In genomic region chr16:72808351-72808750, GRCm38 (mm10) we compare ENCODE assay signal across 9 mouse cellular contexts.
DNase-seq lines count a peak whose midpoint lies in the region; ATAC-seq and TF ChIP-seq lines count a peak whose summit lies in the region.
"Had no signal": no experiment of that assay in that cellular context is flagged by ENCODE, and none has a peak within 500 bp of the region (broad histone marks: within the 10 kb centered on the region; RNA-seq: fewer than 3 reads in every experiment).

No protein-coding gene starts in this region.

- H3K27ac ChIP-seq in hindbrain, postnatal 0 days: no peak overlapping the region
- H3K27ac ChIP-seq in hindbrain, embryonic 14.5 days: no peak overlapping the region
- no peak overlapping the region for H3K27ac ChIP-seq in liver, embryonic 15.5 days (replicated peaks)
- no peak overlapping the region for H3K27ac ChIP-seq in forebrain, embryonic 14.5 days (ENCODE audit: low read depth, low read length)

- no peak overlapping the region for H3K4me3 ChIP-seq in hindbrain, postnatal 0 days (ENCODE audit: low read length)
- no peak overlapping the region for H3K4me3 ChIP-seq in hindbrain, embryonic 14.5 days (replicated peaks; ENCODE audit: low read length)
- peak overlapping the region; percentile 20; the same call in 1 of the 2 replicates for H3K4me3 ChIP-seq in liver, embryonic 15.5 days (replicated peaks)
- H3K4me3 ChIP-seq in forebrain, embryonic 14.5 days (ENCODE audit: low read depth, low read length): no peak overlapping the region
- H3K4me3 ChIP-seq: megakaryocyte, embryonic 14.5 days had no signal

- 0 out of 2 replicates have a peak overlapping the region, but pooled peaks have one; percentile 21 for H3K4me2 ChIP-seq in hindbrain, postnatal 0 days (ENCODE audit: low read depth, low read length)
- no peak overlapping the region for H3K4me2 ChIP-seq in hindbrain, embryonic 14.5 days (replicated peaks)
- peak overlapping the region; percentile 44 for H3K4me2 ChIP-seq in liver, embryonic 15.5 days
- H3K4me2 ChIP-seq in forebrain, embryonic 14.5 days (ENCODE audit: low read length): no peak overlapping the region

- H3K4me1 ChIP-seq in hindbrain, postnatal 0 days (ENCODE audit: insufficient read depth, low read length): no peaks in the 10 kb centered on the region
- peaks cover 10% of the 10 kb centered on the region; the same call in 1 of the 2 replicates for H3K4me1 ChIP-seq in hindbrain, embryonic 14.5 days (replicated peaks; ENCODE audit: control insufficient read depth, insufficient read depth, low read length)
- no peaks in the 10 kb centered on the region for H3K4me1 ChIP-seq in liver, embryonic 15.5 days (replicated peaks)
- peaks cover 9% of the 10 kb centered on the region; the same call in 1 of the 2 replicates for H3K4me1 ChIP-seq in forebrain, embryonic 14.5 days (ENCODE audit: control insufficient read depth, insufficient read depth, low read length)
- H3K4me1 ChIP-seq: megakaryocyte, embryonic 14.5 days had no signal

- ATAC-seq in hindbrain, postnatal 0 days: no peak
- no peak for ATAC-seq in hindbrain, embryonic 14.5 days (ENCODE audit: low FRiP score)
- ATAC-seq in liver, embryonic 15.5 days (ENCODE audit: insufficient read depth): no peak
- ATAC-seq in forebrain, embryonic 14.5 days: no peak

- WGBS in hindbrain, postnatal 0 days: 68% methylated on average over 10 of the region's 10 CpGs
- 65% methylated on average over 10 of the region's 10 CpGs for WGBS in hindbrain, embryonic 14.5 days
- WGBS in liver, embryonic 15.5 days (ENCODE audit: insufficient replicate concordance): 33% methylated on average over 10 of the region's 10 CpGs
- 79% methylated on average over 10 of the region's 10 CpGs for WGBS in forebrain, embryonic 14.5 days

- no peak overlapping the region for H3K9ac ChIP-seq in hindbrain, postnatal 0 days (replicated peaks; ENCODE audit: low read length)
- H3K9ac ChIP-seq in hindbrain, embryonic 14.5 days: no peak overlapping the region
- H3K9ac ChIP-seq in liver, embryonic 15.5 days: no peak overlapping the region
- no peak overlapping the region for H3K9ac ChIP-seq in forebrain, embryonic 14.5 days (ENCODE audit: low read length)

- no peak for TF ChIP-seq CTCF in hindbrain, postnatal 0 days (IDR thresholded peaks at IDR 0.05; ENCODE audit: low read depth)

- no peaks in the 10 kb centered on the region for H3K27me3 ChIP-seq in hindbrain, postnatal 0 days (ENCODE audit: insufficient read depth, low read length)
- no peaks in the 10 kb centered on the region for H3K27me3 ChIP-seq in hindbrain, embryonic 14.5 days (ENCODE audit: control insufficient read depth, insufficient read depth, low read length)
- no peaks in the 10 kb centered on the region for H3K27me3 ChIP-seq in liver, embryonic 15.5 days
- no peaks in the 10 kb centered on the region for H3K27me3 ChIP-seq in forebrain, embryonic 14.5 days (replicated peaks; ENCODE audit: control insufficient read depth, insufficient read depth, low read length)
- H3K27me3 ChIP-seq: megakaryocyte, embryonic 14.5 days had no signal

- no peaks in the 10 kb centered on the region for H3K9me3 ChIP-seq in hindbrain, postnatal 0 days (ENCODE audit: low read length)
- no peaks in the 10 kb centered on the region for H3K9me3 ChIP-seq in hindbrain, embryonic 14.5 days (ENCODE audit: control insufficient read depth, low read length)
- no peaks in the 10 kb centered on the region for H3K9me3 ChIP-seq in liver, embryonic 15.5 days (replicated peaks)
- no peaks in the 10 kb centered on the region for H3K9me3 ChIP-seq in forebrain, embryonic 14.5 days (replicated peaks; ENCODE audit: control insufficient read depth, low read length)
- H3K9me3 ChIP-seq: megakaryocyte, embryonic 14.5 days had no signal

- H3K36me3 ChIP-seq in hindbrain, postnatal 0 days (ENCODE audit: insufficient read depth, low read length): no peaks in the 10 kb centered on the region
- no peaks in the 10 kb centered on the region for H3K36me3 ChIP-seq in hindbrain, embryonic 14.5 days (replicated peaks; ENCODE audit: control insufficient read depth, insufficient read depth)
- H3K36me3 ChIP-seq in liver, embryonic 15.5 days (replicated peaks): no peaks in the 10 kb centered on the region
- no peaks in the 10 kb centered on the region for H3K36me3 ChIP-seq in forebrain, embryonic 14.5 days (ENCODE audit: control insufficient read depth, insufficient read depth, low read length)

- no peak for DNase-seq in hindbrain, postnatal 0 days (ENCODE audit: low spot score)
- DNase-seq in hindbrain, embryonic 14.5 days (ENCODE audit: low spot score): no peak
- DNase-seq in embryo, embryonic 9.5 days (ENCODE audit: extremely low spot score): peak; percentile 41
- peak; percentile 12 for DNase-seq in heart, postnatal 4 days
- DNase-seq in spleen, postnatal 4 days (ENCODE audit: low spot score in 2 of 2): no peak
- no peak for DNase-seq in testis, postnatal 10 days (ENCODE audit: low spot score)
- DNase-seq in forebrain, embryonic 14.5 days (ENCODE audit: low spot score): no peak

Comparison
In these comparisons a context has a peak if more than half of its experiments do, and no peak if none do; other contexts are left out.
1. H3K4me2 ChIP-seq: peak in hindbrain, postnatal 0 days (single experiment) and liver, embryonic 15.5 days (single experiment); none in hindbrain, embryonic 14.5 days (single experiment) and forebrain, embryonic 14.5 days (single experiment).
2. DNase-seq: peak in embryo, embryonic 9.5 days (single experiment) and heart, postnatal 4 days (single experiment); none in hindbrain, postnatal 0 days (single experiment), hindbrain, embryonic 14.5 days (single experiment), spleen, postnatal 4 days (0 of 2), testis, postnatal 10 days (single experiment) and forebrain, embryonic 14.5 days (single experiment).